Comparison of ENCODE assay signal across 1 mouse cellular context in genomic region chr4:123956703-123957491, GRCm38 (mm10).
TF ChIP-seq lines count a peak whose summit lies in the region.

No protein-coding gene starts in this region.

TF ChIP-seq in CH12.LX, 34 proteins besides CTCF, POLR2A, EP300 and RAD21 (continued from another document):
- TF ChIP-seq CHD2 (IDR thresholded peaks at IDR 0.05; ENCODE audit: low read length) = no peak
TF ChIP-seq in CH12.LX: peak in this region for 2.
